Mouse (Mus musculus) cerebellum, adult 9-11 months (tissue): Measurements from ENCODE around the gene Sec1.
"Not testable (repeated sequence)": the region's sequence is repeated elsewhere in the genome, so short reads cannot be mapped to it uniquely, and the experiment has no call there.

Source experiments
- DNase-seq: peaks from one replicate; pipeline ENCODE4 v3.0.0; 2022

The Sec1 gene

GRCm38 (mm10) chr7:45677627-45678295 lies 16.4 kb downstream of the Sec1 start:
- no peak for DNase-seq

GRCm38 (mm10) chr7:45668921-45669320 lies 25.3 kb downstream of the Sec1 start:
- DNase-seq = no peak

GRCm38 (mm10) chr7:45667761-45668160 lies 26.4 kb downstream of the Sec1 start:
- DNase-seq = no peak

GRCm38 (mm10) chr7:45666161-45666560 lies 28.0 kb downstream of the Sec1 start, which contains the start of gene Fut2:
TSS of gene Fut2 (minus strand) at chr7:45666394.
- DNase-seq = no peak

DNA sequence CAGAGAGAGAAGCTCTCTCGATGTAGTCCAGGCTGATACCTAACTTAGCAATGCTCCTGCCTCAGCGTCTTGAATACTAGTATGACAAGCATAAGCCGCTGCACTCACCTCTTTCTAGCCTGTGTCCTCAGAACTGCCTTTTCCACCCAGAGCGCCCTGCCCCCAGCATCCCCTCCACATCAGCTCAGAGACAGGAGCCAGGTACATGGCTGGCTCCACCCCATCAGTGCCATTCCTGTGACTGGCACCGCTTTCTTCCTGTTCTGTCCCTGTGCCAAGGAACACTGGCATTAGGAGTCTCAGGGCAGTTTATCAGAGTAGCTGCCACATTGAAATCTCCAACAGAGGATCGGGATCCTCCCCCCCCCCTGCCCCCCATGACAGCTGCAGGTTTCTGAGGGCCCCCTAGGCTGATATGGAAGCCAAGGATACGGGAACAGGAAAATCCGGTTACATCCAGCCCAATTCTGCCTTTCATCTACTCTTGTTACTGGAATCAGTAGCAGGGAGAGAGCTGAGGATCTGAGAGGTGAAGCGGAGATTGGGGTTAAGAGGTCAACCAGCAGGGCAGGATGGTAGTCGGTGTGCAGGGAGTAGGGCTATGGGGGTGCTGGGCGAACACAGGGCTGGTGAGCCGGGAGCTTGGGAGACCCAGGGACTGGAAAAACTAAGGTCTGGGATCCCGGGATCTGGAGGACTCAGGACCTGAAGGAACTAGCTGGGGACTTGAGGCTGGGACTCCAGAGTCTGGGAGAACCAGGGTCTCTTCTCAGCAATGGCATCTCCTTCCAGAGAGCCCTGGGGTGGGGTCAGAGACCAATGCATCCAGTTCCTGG lies 28.7 kb downstream of the Sec1 start:
- DNase-seq = no peak

DNA sequence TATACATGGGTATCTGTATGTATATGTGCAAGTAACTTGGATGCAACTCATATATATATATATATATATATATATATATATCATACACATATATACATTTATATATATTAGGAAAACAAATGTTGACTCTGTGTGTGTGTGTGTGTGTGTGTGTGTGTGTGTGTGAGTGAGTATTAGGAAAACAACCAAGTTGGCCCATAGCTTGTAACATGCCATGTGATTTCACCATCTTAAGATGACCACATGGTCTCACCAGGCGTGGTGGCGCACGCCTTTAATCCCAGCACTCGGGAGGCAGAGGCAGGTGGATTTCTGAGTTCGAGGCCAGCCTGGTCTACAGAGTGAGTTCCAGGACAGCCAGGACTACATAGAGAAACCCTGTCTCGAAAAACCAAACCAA lies 32.5 kb downstream of the Sec1 start:
- not testable (repeated sequence) for DNase-seq

DNA sequence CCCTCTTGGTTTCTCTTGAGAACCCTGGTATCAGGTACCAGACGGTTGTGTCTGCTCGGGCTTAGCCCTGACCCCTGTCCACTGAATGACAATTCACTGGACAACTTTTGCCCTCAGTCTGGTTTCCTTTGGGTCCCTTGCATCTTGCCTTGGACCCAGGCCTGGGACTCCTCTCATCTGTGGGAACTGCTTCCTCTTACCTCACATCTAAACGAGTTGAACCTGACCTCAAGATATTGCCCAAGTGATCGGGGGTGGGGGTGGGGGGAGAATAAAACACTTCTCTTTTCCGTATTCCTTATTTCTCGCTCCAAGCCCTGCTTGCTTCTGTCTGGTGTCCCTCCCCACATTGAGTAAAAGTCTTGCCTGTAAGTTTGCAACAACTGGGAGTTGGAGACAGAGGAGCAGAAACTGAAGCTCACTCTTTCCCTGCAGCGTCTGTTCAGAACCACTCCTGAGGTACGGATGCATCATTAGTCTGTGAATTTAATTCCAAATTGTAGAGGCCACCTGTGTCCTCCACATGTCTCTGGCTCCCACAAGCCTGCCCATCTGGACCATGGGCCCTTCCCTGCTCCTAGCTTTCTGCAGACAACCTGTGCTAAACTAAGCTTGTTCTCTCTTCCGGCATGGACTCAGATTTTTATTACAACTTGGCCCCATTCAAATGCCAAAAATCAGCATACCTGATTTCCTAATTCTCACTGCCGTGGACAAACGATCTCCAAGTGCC lies 33.3 kb downstream of the Sec1 start:
- DNase-seq = no peak

DNA sequence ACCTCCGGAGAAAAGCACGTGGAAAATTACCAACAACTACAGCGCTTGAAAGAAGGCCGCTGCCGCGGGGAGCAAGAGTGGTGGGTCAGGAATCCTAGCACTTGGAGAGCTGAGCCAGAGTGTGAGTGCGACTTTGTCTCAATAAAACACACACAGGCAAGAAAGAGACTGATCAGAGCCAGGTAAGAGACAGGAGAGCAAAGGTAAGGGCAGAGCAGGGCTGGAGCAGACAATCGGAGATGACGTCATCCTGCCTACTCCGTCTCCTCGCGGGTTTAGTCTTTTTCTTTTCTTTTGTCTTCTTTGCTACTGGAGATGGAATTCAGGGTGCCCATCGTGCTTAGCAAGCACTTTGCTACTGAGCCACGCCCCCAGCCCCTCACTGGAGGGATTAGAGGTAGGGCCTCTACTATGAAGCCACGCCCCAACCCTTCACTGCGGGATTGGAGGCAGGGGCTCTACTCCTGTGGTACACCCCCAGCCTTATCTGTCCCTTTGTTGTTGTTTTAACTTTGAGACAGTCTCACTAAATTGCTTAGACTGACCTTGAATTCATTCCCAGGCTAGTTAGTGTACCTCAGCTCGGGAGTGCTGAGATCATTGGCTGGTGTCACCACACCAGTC lies 39.7 kb downstream of the Sec1 start:
- DNase-seq = no peak

GRCm38 (mm10) chr7:45650484-45650883 lies 43.7 kb downstream of the Sec1 start:
- not testable (repeated sequence) for DNase-seq

DNA sequence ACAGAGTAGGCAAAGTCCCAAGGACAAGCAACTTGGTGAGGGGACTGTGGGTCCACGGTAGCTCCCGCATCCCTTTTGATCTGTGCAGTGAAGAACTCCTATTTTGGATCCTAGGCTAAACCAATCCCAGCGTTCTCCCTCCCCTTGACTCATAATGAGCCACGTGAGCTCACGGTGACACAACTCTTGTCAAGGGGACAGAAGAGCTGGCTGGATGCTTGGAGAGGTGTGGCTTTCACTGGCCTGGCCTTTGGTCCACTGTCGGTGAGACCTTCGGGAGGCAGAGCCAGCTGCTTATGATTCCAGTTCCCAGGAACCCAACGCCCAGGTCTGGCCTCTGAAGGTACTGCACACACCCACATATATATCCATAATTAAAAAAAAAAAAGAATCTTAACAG lies 44.9 kb downstream of the Sec1 start:
- DNase-seq = no peak

GRCm38 (mm10) chr7:45646671-45647070 lies 47.5 kb downstream of the Sec1 start:
- peak; percentile 7 for DNase-seq

DNA sequence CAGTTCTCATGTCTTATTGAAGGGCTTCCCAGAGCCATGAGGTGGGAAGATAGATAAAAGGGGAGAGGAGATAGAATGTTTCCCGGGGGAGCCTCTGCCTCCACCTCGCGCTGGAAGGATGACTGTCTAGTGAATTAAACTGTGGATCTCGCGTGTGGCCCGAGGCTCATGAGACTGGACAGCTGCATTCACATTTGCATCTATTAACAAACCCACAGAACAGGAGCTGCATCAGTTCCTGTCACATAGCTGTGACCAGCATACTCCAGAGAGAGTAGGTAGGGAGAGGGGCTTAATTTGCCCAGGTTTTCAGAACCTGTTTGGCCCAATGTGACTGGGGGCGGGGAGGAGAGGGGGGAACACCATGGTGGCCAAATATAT lies 48.6 kb downstream of the Sec1 start:
- DNase-seq = peak; percentile 33

DNA sequence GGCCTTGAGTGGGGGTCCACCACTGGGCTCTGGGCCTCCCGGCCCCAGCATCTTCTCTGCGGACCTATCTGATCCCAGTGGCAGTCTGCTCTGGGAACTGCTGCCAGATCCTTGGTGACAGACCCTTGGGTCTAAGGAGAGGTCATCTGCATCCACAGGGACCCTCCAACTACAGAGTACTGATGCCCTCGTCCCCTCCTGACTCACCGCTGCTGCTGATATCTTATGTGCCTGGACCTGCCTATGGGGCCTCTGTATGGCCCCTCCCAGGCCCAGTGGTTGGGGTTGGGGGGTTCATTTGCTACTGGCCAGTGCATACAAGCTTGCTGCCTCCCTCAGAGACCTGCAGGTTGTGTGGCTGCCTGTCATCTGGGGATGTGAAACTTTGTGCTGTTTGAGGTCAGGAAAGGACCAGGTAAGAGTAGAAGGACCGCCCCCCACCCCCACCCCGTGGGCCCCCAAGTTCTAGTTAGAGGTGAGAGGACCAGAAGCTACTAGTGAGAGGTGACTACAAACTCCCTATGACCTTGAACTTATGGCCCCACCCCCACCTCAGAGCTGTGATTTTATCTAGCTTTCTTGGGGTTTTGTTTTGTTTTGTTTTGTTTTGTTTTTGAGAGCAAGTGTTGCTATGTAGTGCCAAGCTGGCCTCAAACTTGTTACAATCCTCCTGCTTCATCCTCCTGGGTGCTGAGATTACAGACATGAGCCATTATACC lies 49.2 kb downstream of the Sec1 start:
- peak; percentile 71 for DNase-seq

DNA sequence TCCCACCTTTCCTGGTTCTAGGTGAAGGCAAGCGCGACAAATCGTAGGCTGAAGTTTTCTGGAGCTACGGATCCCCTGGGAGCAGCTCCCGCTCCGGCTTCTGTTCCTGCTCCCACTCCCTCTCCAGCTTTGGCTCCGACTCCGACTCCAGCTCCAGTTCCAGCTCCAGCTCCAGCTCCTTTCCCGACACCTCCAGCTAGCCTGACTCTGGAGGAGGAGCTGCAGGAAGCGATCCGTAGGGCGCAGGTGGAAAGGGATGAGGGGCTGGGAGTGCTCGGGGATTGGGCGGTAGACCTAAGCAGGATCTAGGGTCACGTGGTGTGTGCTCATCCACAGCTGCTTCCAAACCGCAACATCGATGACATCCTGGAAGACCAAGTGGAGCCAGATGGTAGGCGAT lies 50.0 kb downstream of the Sec1 start:
- peak; percentile 85 for DNase-seq

GRCm38 (mm10) chr7:45643441-45644178 lies 50.6 kb downstream of the Sec1 start:
- peak; percentile 100 for DNase-seq

- DNase-seq = no peak
These were observed 51.5 kb downstream of the Sec1 start for GRCm38 (mm10) chr7:45642503-45643255.

DNA sequence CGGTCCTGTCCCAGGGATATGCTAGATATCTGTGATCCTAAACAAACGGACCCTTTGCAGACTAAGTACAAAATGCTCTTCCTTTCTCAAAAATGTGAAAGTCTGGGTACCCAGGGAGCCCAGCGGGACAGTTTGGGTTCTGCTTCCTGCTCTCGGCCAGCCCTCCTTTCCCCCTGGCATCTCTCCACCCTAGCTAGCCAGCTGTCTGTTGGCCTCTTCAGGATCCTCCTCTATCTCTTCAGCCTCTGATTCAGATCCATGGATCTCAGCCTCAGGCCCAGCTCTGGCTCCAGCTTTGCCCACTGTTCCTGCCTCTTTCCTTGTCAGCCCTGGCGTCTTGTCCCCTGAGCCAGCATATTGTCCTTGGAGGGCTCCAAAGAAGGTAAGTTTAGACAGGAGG lies 52.1 kb downstream of the Sec1 start:
- DNase-seq = peak; percentile 78

DNA sequence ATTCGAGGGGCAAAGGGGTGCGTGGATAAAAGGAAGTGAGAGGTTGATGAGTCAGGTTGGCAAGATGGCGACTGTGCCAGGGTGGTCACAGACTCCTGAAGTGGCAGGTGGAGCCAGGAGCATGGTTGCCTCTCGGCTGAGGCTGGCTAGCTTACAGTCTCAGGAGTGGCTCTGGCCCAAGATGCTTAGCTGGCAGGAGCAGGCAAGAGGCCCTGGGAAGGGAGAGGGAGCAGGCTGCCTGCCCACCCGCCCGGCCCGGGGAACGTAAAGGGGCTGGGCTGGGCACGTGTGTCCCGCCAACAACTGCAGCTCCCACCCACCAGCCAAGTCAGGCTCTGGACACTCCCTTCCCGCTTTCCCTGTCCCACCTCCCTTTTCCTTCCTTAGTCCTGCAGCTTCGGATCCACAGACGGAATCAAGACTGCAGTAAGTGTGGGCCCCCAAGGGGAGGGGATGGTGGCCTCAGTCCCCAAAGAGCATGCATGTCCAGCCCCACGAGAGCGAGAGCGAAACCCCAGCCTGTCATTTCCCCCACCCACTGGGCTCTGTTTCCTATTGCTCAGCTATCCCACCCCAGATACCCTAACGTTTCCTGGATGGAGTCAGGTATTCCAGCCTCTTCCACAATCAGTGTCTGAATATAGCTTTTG lies 52.7 kb downstream of the Sec1 start:
- DNase-seq = peak; percentile 79

- peak; percentile 72 for DNase-seq
These were observed 53.8 kb downstream of the Sec1 start for GRCm38 (mm10) chr7:45640191-45640957.
